Mouse (Mus musculus): ENCODE data around the gene Cldn17. TPM values are rescaled to one million over a fixed set of nuclear protein-coding genes. Genes with fewer than 3 reads are reported as not detected.

The Cldn17 gene
- not detected in 2 replicates for polyA plus RNA-seq (2014; fragmentation: Nextera tagmentation; extraction: Ambion mirVana)

- Histone ChIP-seq H3K9ac (ENCODE audit: low read length) (no peak within 1 kb of the TSS), H3K27ac (ENCODE audit: low read depth) (no peak within 1 kb of the TSS), H3K9me3 (ENCODE audit: control insufficient read depth, low read length) (no peaks in the 10 kb centered on the region), H3K36me3 (ENCODE audit: control insufficient read depth, insufficient read depth, low read length) (no peaks in the 10 kb centered on the region), H3K4me2 (ENCODE audit: low read length) (no peak within 1 kb of the TSS), H3K27me3 (replicated peaks; ENCODE audit: control insufficient read depth, insufficient read depth, low read length) (no peaks in the 10 kb centered on the region), H3K4me3 (ENCODE audit: low read depth, low read length) (no peak within 1 kb of the TSS), H3K4me1 (replicated peaks; ENCODE audit: control insufficient read depth, insufficient read depth, low read length) (no peaks in the 10 kb centered on the region)
- no peak for ATAC-seq (replicated peaks; ENCODE audit: low FRiP score, low TSS enrichment, low read depth)
- WGBS = 86% methylated on average over 6 of the region's 6 CpGs
- no peak for DNase-seq (ENCODE audit: low spot score)
These were observed at the start of gene Cldn17 for GRCm38 (mm10) chr16:88506878-88507277. TSS of gene Cldn17 (minus strand) at chr16:88506978.

- DNase-seq (ENCODE audit: low spot score) (no peak), ATAC-seq (replicated peaks; ENCODE audit: low FRiP score, low TSS enrichment, low read depth) (no peak)
- Histone ChIP-seq H3K27ac (ENCODE audit: low read depth) (no peak overlapping the region), H3K4me3 (ENCODE audit: low read depth, low read length) (no peak overlapping the region), H3K4me1 (replicated peaks; ENCODE audit: control insufficient read depth, insufficient read depth, low read length) (no peaks in the 10 kb centered on the region), H3K36me3 (ENCODE audit: control insufficient read depth, insufficient read depth, low read length) (no peaks in the 10 kb centered on the region), H3K9me3 (ENCODE audit: control insufficient read depth, low read length) (no peaks in the 10 kb centered on the region), H3K27me3 (replicated peaks; ENCODE audit: control insufficient read depth, insufficient read depth, low read length) (no peaks in the 10 kb centered on the region), H3K4me2 (ENCODE audit: low read length) (no peak overlapping the region), H3K9ac (ENCODE audit: low read length) (no peak overlapping the region)
- WGBS = 52% methylated on average over 6 of the region's 6 CpGs
These were observed 35.7 kb upstream of the Cldn17 start for GRCm38 (mm10) chr16:88542488-88542887.

GRCm38 (mm10) chr16:88539841-88540487 lies 33.2 kb upstream of the Cldn17 start:
- Histone ChIP-seq H3K9ac (ENCODE audit: low read length) (no peak overlapping the region), H3K4me1 (replicated peaks; ENCODE audit: control insufficient read depth, insufficient read depth, low read length) (no peaks in the 10 kb centered on the region), H3K4me3 (ENCODE audit: low read depth, low read length) (no peak overlapping the region), H3K27me3 (replicated peaks; ENCODE audit: control insufficient read depth, insufficient read depth, low read length) (no peaks in the 10 kb centered on the region), H3K4me2 (ENCODE audit: low read length) (no peak overlapping the region), H3K27ac (ENCODE audit: low read depth) (peak overlapping the region; percentile 16; the same call in 1 of the 2 replicates), H3K9me3 (ENCODE audit: control insufficient read depth, low read length) (no peaks in the 10 kb centered on the region), H3K36me3 (ENCODE audit: control insufficient read depth, insufficient read depth, low read length) (no peaks in the 10 kb centered on the region)
- WGBS = 53% methylated on average over 3 of the region's 3 CpGs
- peak; percentile 88 for ATAC-seq (replicated peaks; ENCODE audit: low FRiP score, low TSS enrichment, low read depth)
- no peak for DNase-seq (ENCODE audit: low spot score)

- no peak overlapping the region for H3K4me3 ChIP-seq (ENCODE audit: low read depth, low read length)
- H3K27ac ChIP-seq (ENCODE audit: low read depth) = no peak overlapping the region
- H3K36me3 ChIP-seq (ENCODE audit: control insufficient read depth, insufficient read depth, low read length) = no peaks in the 10 kb centered on the region
- no peaks in the 10 kb centered on the region for H3K9me3 ChIP-seq (ENCODE audit: control insufficient read depth, low read length)
- H3K9ac ChIP-seq (ENCODE audit: low read length) = no peak overlapping the region
- ATAC-seq (replicated peaks; ENCODE audit: low FRiP score, low TSS enrichment, low read depth) (no peak), DNase-seq (ENCODE audit: low spot score) (no peak)
- H3K27me3 ChIP-seq (replicated peaks; ENCODE audit: control insufficient read depth, insufficient read depth, low read length) = no peaks in the 10 kb centered on the region
- H3K4me1 ChIP-seq (replicated peaks; ENCODE audit: control insufficient read depth, insufficient read depth, low read length) = no peaks in the 10 kb centered on the region
- no peak overlapping the region for H3K4me2 ChIP-seq (ENCODE audit: low read length)
These were observed 4.6 kb upstream of the Cldn17 start for GRCm38 (mm10) chr16:88511348-88511747.

GRCm38 (mm10) chr16:88508150-88508549 lies 1.4 kb upstream of the Cldn17 start:
- Histone ChIP-seq H3K4me1 (replicated peaks; ENCODE audit: control insufficient read depth, insufficient read depth, low read length) (no peaks in the 10 kb centered on the region), H3K4me2 (ENCODE audit: low read length) (no peak overlapping the region), H3K9ac (ENCODE audit: low read length) (no peak overlapping the region), H3K9me3 (ENCODE audit: control insufficient read depth, low read length) (no peaks in the 10 kb centered on the region), H3K27me3 (replicated peaks; ENCODE audit: control insufficient read depth, insufficient read depth, low read length) (no peaks in the 10 kb centered on the region), H3K36me3 (ENCODE audit: control insufficient read depth, insufficient read depth, low read length) (no peaks in the 10 kb centered on the region), H3K4me3 (ENCODE audit: low read depth, low read length) (no peak overlapping the region), H3K27ac (ENCODE audit: low read depth) (no peak overlapping the region)
- DNase-seq (ENCODE audit: low spot score) (no peak), ATAC-seq (replicated peaks; ENCODE audit: low FRiP score, low TSS enrichment, low read depth) (no peak)
- WGBS = 70% methylated on average over 4 of the region's 4 CpGs

GRCm38 (mm10) chr16:88506338-88506737 lies 440 bp downstream of the Cldn17 start:
- 97% methylated on average over 11 of the region's 11 CpGs for WGBS
- no peaks in the 10 kb centered on the region for H3K9me3 ChIP-seq (ENCODE audit: control insufficient read depth, low read length)
- H3K27me3 ChIP-seq (replicated peaks; ENCODE audit: control insufficient read depth, insufficient read depth, low read length) = no peaks in the 10 kb centered on the region
- H3K4me1 ChIP-seq (replicated peaks; ENCODE audit: control insufficient read depth, insufficient read depth, low read length) = no peaks in the 10 kb centered on the region
- no peak overlapping the region for H3K9ac ChIP-seq (ENCODE audit: low read length)
- H3K4me2 ChIP-seq (ENCODE audit: low read length) = no peak overlapping the region
- no peak overlapping the region for H3K4me3 ChIP-seq (ENCODE audit: low read depth, low read length)
- ATAC-seq (replicated peaks; ENCODE audit: low FRiP score, low TSS enrichment, low read depth) (no peak), DNase-seq (ENCODE audit: low spot score) (no peak)
- no peaks in the 10 kb centered on the region for H3K36me3 ChIP-seq (ENCODE audit: control insufficient read depth, insufficient read depth, low read length)
- no peak overlapping the region for H3K27ac ChIP-seq (ENCODE audit: low read depth)

- H3K27ac ChIP-seq (ENCODE audit: low read depth) = no peak overlapping the region
- no peak for ATAC-seq (replicated peaks; ENCODE audit: low FRiP score, low TSS enrichment, low read depth)
These were observed 18.7 kb downstream of the Cldn17 start for GRCm38 (mm10) chr16:88488096-88488495.

GRCm38 (mm10) chr16:88480011-88480774 lies 26.6 kb downstream of the Cldn17 start:
- Histone ChIP-seq H3K4me3 (ENCODE audit: low read depth, low read length) (no peak overlapping the region), H3K27me3 (replicated peaks; ENCODE audit: control insufficient read depth, insufficient read depth, low read length) (no peaks in the 10 kb centered on the region), H3K4me1 (replicated peaks; ENCODE audit: control insufficient read depth, insufficient read depth, low read length) (no peaks in the 10 kb centered on the region), H3K27ac (ENCODE audit: low read depth) (no peak overlapping the region), H3K4me2 (ENCODE audit: low read length) (no peak overlapping the region), H3K9ac (ENCODE audit: low read length) (no peak overlapping the region), H3K9me3 (ENCODE audit: control insufficient read depth, low read length) (no peaks in the 10 kb centered on the region), H3K36me3 (ENCODE audit: control insufficient read depth, insufficient read depth, low read length) (no peaks in the 10 kb centered on the region)
- ATAC-seq (replicated peaks; ENCODE audit: low FRiP score, low TSS enrichment, low read depth) (no peak), DNase-seq (ENCODE audit: low spot score) (no peak)
- 72% methylated on average over 3 of the region's 3 CpGs for WGBS

More at GRCm38 (mm10) chr16:88488096-88488495, 18.7 kb downstream of the Cldn17 start:
- no peaks in the 10 kb centered on the region for H3K27me3 ChIP-seq (replicated peaks; ENCODE audit: control insufficient read depth, insufficient read depth, low read length)
- no peak overlapping the region for H3K4me3 ChIP-seq (ENCODE audit: low read depth, low read length)
- H3K36me3 ChIP-seq (ENCODE audit: control insufficient read depth, insufficient read depth, low read length) = no peaks in the 10 kb centered on the region
- H3K4me2 ChIP-seq (ENCODE audit: low read length) = no peak overlapping the region
- no peaks in the 10 kb centered on the region for H3K9me3 ChIP-seq (ENCODE audit: control insufficient read depth, low read length)
- no peak for DNase-seq (ENCODE audit: low spot score)
- H3K4me1 ChIP-seq (replicated peaks; ENCODE audit: control insufficient read depth, insufficient read depth, low read length) = no peaks in the 10 kb centered on the region
- no peak overlapping the region for H3K9ac ChIP-seq (ENCODE audit: low read length)

- ATAC-seq (replicated peaks; ENCODE audit: low FRiP score, low TSS enrichment, low read depth) = no peak; the same call in 1 of the 2 replicates
- Histone ChIP-seq H3K4me3 (ENCODE audit: low read depth, low read length) (no peak overlapping the region), H3K9ac (ENCODE audit: low read length) (no peak overlapping the region), H3K4me1 (replicated peaks; ENCODE audit: control insufficient read depth, insufficient read depth, low read length) (no peaks in the 10 kb centered on the region), H3K27me3 (replicated peaks; ENCODE audit: control insufficient read depth, insufficient read depth, low read length) (no peaks in the 10 kb centered on the region), H3K4me2 (ENCODE audit: low read length) (no peak overlapping the region), H3K27ac (ENCODE audit: low read depth) (no peak overlapping the region), H3K36me3 (ENCODE audit: control insufficient read depth, insufficient read depth, low read length) (no peaks in the 10 kb centered on the region), H3K9me3 (ENCODE audit: control insufficient read depth, low read length) (no peaks in the 10 kb centered on the region)
- WGBS = 75% methylated on average over 3 of the region's 3 CpGs
- DNase-seq (ENCODE audit: low spot score) = no peak
These were observed 43.5 kb downstream of the Cldn17 start for GRCm38 (mm10) chr16:88463235-88463634.

All from intestine, embryonic 14.5 days (tissue).